Mouse (Mus musculus) hindbrain, embryonic 11.5 days (tissue): Measurements from ENCODE around the gene Padi1. TPM values are rescaled to one million over a fixed set of nuclear protein-coding genes. Genes with fewer than 3 reads are reported as not detected.

Experiments used
- polyA plus RNA-seq: library from polyadenylated mRNA; unstranded; fragments of >200 nt; fragmentation: Nextera tagmentation; extraction: Ambion mirVana; gene quantifications from 2 replicates; pipeline ENCODE4 v1.2.1, GENCODE M21; 2014

The Padi1 gene
- polyA plus RNA-seq, 1 experiment from 2014 or later, result 0.05 TPM

Other genes with a start within 250 kb of the Padi1 start
- 13.8 and 14.5 TPM in 2 replicates for gene Arhgef10l, start 179.8 kb downstream of the Padi1 start, polyA plus RNA-seq
- 44.3 and 59.6 TPM in 2 replicates for gene Rcc2, start 145.2 kb downstream of the Padi1 start, polyA plus RNA-seq
- gene Padi6, start 103.1 kb downstream of the Padi1 start, polyA plus RNA-seq, result 0.13 TPM in 1 of 2 replicates, not detected in the other
- gene Padi4, start 71.5 kb downstream of the Padi1 start, polyA plus RNA-seq, result 0.25 and 0.37 TPM in 2 replicates
- not detected in 2 replicates for gene Padi3, start 35.1 kb downstream of the Padi1 start, polyA plus RNA-seq
- gene Padi2, start 60.6 kb upstream of the Padi1 start, polyA plus RNA-seq, result 1.2 and 2.4 TPM in 2 replicates
- 413 and 428 TPM in 2 replicates for gene Sdhb, start 115.4 kb upstream of the Padi1 start, polyA plus RNA-seq
- 34.9 and 39.8 TPM in 2 replicates for gene Atp13a2, start 141.1 kb upstream of the Padi1 start, polyA plus RNA-seq
- 266 and 286 TPM in 2 replicates for gene Mfap2, start 164.6 kb upstream of the Padi1 start, polyA plus RNA-seq
- gene Crocc, start 214.8 kb upstream of the Padi1 start, polyA plus RNA-seq, result 6.3 and 7.6 TPM in 2 replicates
- gene Necap2, start 232.6 kb upstream of the Padi1 start, polyA plus RNA-seq, result 50.8 and 51.7 TPM in 2 replicates
- gene Spata21, start 242.6 kb upstream of the Padi1 start, polyA plus RNA-seq, result 0.17 and 0.19 TPM in 2 replicates